Comparison of ENCODE assay signal across 10 mouse cellular contexts in the genomic region with DNA sequence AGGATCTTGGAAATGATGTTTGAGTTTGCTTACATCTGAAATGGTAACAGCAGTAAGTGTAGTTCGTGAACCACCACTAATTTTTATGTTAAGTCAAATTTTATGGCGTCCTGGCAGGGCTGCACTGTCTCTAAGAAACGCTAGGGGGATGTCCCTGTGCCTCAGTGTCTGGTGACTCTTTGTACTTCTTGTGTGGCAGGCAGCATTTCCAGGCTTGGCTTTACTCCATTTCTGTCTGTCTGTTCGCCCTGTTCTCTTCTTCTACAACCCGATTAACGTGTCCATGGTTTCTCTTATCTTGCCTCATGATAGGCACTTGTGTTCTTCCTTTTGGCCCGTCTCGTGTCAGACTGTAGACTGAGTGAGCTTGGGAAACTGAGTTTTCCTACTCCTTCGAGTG. TPM values are rescaled to one million over a fixed set of nuclear protein-coding genes. Genes with fewer than 3 reads are reported as not detected.
DNase-seq lines count a peak whose midpoint lies in the region; ATAC-seq and TF ChIP-seq lines count a peak whose summit lies in the region.
"Had no signal": no experiment of that assay in that cellular context is flagged by ENCODE, and none has a peak within 500 bp of the region (broad histone marks: within the 10 kb centered on the region; RNA-seq: fewer than 3 reads in every experiment).

No protein-coding gene starts in this region.

- H3K4me1 ChIP-seq in forebrain, embryonic 14.5 days (ENCODE audit: control insufficient read depth, insufficient read depth, low read length), result no peaks in the 10 kb centered on the region
- no peaks in the 10 kb centered on the region for H3K4me1 ChIP-seq in forebrain, embryonic 11.5 days (replicated peaks; ENCODE audit: control insufficient read depth, insufficient read depth, low read length)
- peaks cover 11% of the 10 kb centered on the region for H3K4me1 ChIP-seq in midbrain, embryonic 16.5 days (ENCODE audit: control insufficient read depth, insufficient read depth, low read length)
- peaks cover 13% of the 10 kb centered on the region for H3K4me1 ChIP-seq in midbrain, embryonic 10.5 days
- H3K4me1 ChIP-seq in heart, postnatal 0 days (ENCODE audit: control insufficient read depth, insufficient read depth), result peaks cover 31% of the 10 kb centered on the region

- H3K4me2 ChIP-seq in forebrain, embryonic 14.5 days (ENCODE audit: low read length), result no peak overlapping the region
- H3K4me2 ChIP-seq in forebrain, embryonic 11.5 days (ENCODE audit: low read depth, low read length, severe bottlenecking), result no peak overlapping the region
- H3K4me2 ChIP-seq in midbrain, embryonic 16.5 days (ENCODE audit: low read length), result 0 out of 2 replicates have a peak overlapping the region, but pooled peaks have one; percentile 14
- H3K4me2 ChIP-seq in heart, postnatal 0 days (ENCODE audit: low read depth, low read length), result peak overlapping the region; percentile 1; the same call in 1 of the 2 replicates
- H3K4me2 ChIP-seq: hindbrain, embryonic 15.5 days; neural tube, embryonic 12.5 days had no signal

- no peaks in the 10 kb centered on the region for H3K9me3 ChIP-seq in forebrain, embryonic 14.5 days (replicated peaks; ENCODE audit: control insufficient read depth, low read length)
- no peaks in the 10 kb centered on the region for H3K9me3 ChIP-seq in forebrain, embryonic 11.5 days (ENCODE audit: control insufficient read depth, low read length)
- H3K9me3 ChIP-seq in midbrain, embryonic 16.5 days (replicated peaks; ENCODE audit: control insufficient read depth, low read length, poor library complexity, severe bottlenecking), result no peaks in the 10 kb centered on the region
- no peaks in the 10 kb centered on the region for H3K9me3 ChIP-seq in midbrain, embryonic 10.5 days (replicated peaks)
- H3K9me3 ChIP-seq in heart, postnatal 0 days (replicated peaks; ENCODE audit: control insufficient read depth, low read length), result no peaks in the 10 kb centered on the region
- H3K9me3 ChIP-seq: hindbrain, embryonic 15.5 days; neural tube, embryonic 12.5 days had no signal

- 64% methylated on average over 9 of the region's 9 CpGs for WGBS in forebrain, embryonic 14.5 days
- WGBS in forebrain, embryonic 11.5 days, result 79% methylated on average over 9 of the region's 9 CpGs
- WGBS in midbrain, embryonic 16.5 days, result 67% methylated on average over 9 of the region's 9 CpGs
- 82% methylated on average over 9 of the region's 9 CpGs for WGBS in midbrain, embryonic 10.5 days
- WGBS in heart, postnatal 0 days, result 31% methylated on average over 9 of the region's 9 CpGs

- TF ChIP-seq CTCF in heart, postnatal 0 days (IDR thresholded peaks at IDR 0.05; ENCODE audit: low read depth), result peak; percentile 46

- no peak for ATAC-seq in forebrain, embryonic 14.5 days
- ATAC-seq in forebrain, embryonic 11.5 days (replicated peaks; ENCODE audit: low FRiP score), result no peak
- no peak for ATAC-seq in midbrain, embryonic 16.5 days
- ATAC-seq in heart, postnatal 0 days (ENCODE audit: insufficient read depth, low read depth), result 0 out of 2 replicates have a peak, but pooled peaks have one; percentile 49

- H3K36me3 ChIP-seq in forebrain, embryonic 14.5 days (ENCODE audit: control insufficient read depth, insufficient read depth, low read length), result peaks cover under 1% of the 10 kb centered on the region; the same call in 1 of the 2 replicates
- H3K36me3 ChIP-seq in forebrain, embryonic 11.5 days (ENCODE audit: control insufficient read depth, insufficient read depth, low read length), result no peaks in the 10 kb centered on the region; the same call in 1 of the 2 replicates
- no peaks in the 10 kb centered on the region for H3K36me3 ChIP-seq in midbrain, embryonic 16.5 days (ENCODE audit: control insufficient read depth, insufficient read depth, low read length)
- H3K36me3 ChIP-seq in midbrain, embryonic 10.5 days, result peaks cover 23% of the 10 kb centered on the region
- peaks cover 2% of the 10 kb centered on the region; the same call in 1 of the 2 replicates for H3K36me3 ChIP-seq in heart, postnatal 0 days (replicated peaks; ENCODE audit: control insufficient read depth, insufficient read depth, low read length)
- H3K36me3 ChIP-seq: hindbrain, embryonic 15.5 days had no signal

- no peak for TF ChIP-seq EP300 in heart, postnatal 0 days (IDR thresholded peaks at IDR 0.05; ENCODE audit: low read depth)

- intact Hi-C loops in gastrocnemius, postnatal 14 days (cut with DNase I; ENCODE audit: low total_unique reads), result no loop called here

- no peak overlapping the region for H3K27ac ChIP-seq in forebrain, embryonic 14.5 days (ENCODE audit: low read depth, low read length)
- no peak overlapping the region for H3K27ac ChIP-seq in forebrain, embryonic 11.5 days (ENCODE audit: low read depth, low read length)
- H3K27ac ChIP-seq in midbrain, embryonic 16.5 days (ENCODE audit: low read length), result no peak overlapping the region
- no peak overlapping the region for H3K27ac ChIP-seq in midbrain, embryonic 10.5 days (replicated peaks)
- peak overlapping the region; percentile 7; the same call in 1 of the 2 replicates for H3K27ac ChIP-seq in heart, postnatal 0 days (ENCODE audit: low read depth)
- H3K27ac ChIP-seq: hindbrain, embryonic 15.5 days; neural tube, embryonic 12.5 days had no signal

- H3K27me3 ChIP-seq in forebrain, embryonic 14.5 days (replicated peaks; ENCODE audit: control insufficient read depth, insufficient read depth, low read length), result no peaks in the 10 kb centered on the region
- H3K27me3 ChIP-seq in forebrain, embryonic 11.5 days (ENCODE audit: control insufficient read depth, insufficient read depth, low read length), result no peaks in the 10 kb centered on the region
- no peaks in the 10 kb centered on the region for H3K27me3 ChIP-seq in midbrain, embryonic 16.5 days (ENCODE audit: control insufficient read depth, insufficient read depth, low read depth, low read length)
- H3K27me3 ChIP-seq in midbrain, embryonic 10.5 days (ENCODE audit: low read depth, poor library complexity, severe bottlenecking), result no peaks in the 10 kb centered on the region
- no peaks in the 10 kb centered on the region for H3K27me3 ChIP-seq in heart, postnatal 0 days (ENCODE audit: control insufficient read depth, insufficient read depth, low read length)
- H3K27me3 ChIP-seq: hindbrain, embryonic 15.5 days; neural tube, embryonic 12.5 days had no signal

- H3K9ac ChIP-seq in forebrain, embryonic 14.5 days (ENCODE audit: low read length), result no peak overlapping the region
- no peak overlapping the region for H3K9ac ChIP-seq in forebrain, embryonic 11.5 days (ENCODE audit: low read length)
- H3K9ac ChIP-seq in midbrain, embryonic 16.5 days (ENCODE audit: low read depth, low read length), result no peak overlapping the region
- no peak overlapping the region for H3K9ac ChIP-seq in heart, postnatal 0 days (replicated peaks; ENCODE audit: low read depth, low read length)
- H3K9ac ChIP-seq: hindbrain, embryonic 15.5 days; neural tube, embryonic 12.5 days had no signal

- peak; percentile 48 for DNase-seq in forebrain, embryonic 14.5 days (ENCODE audit: low spot score)
- no peak for DNase-seq in forebrain, embryonic 11.5 days (ENCODE audit: low spot score)
- DNase-seq in midbrain, embryonic 10.5 days (ENCODE audit: low spot score), result no peak
- peak; percentile 61 for DNase-seq in heart, postnatal 0 days (ENCODE audit: low spot score)
- peak; percentile 56 for DNase-seq in thymus, postnatal 0 days (ENCODE audit: low spot score)
- no peak for DNase-seq in gastrocnemius, postnatal 14 days
- DNase-seq in cerebellum, adult 11-12 months, result no peak

- no peak overlapping the region for H3K4me3 ChIP-seq in forebrain, embryonic 14.5 days (ENCODE audit: low read depth, low read length)
- H3K4me3 ChIP-seq in forebrain, embryonic 11.5 days (ENCODE audit: low read depth, low read length), result no peak overlapping the region
- H3K4me3 ChIP-seq in midbrain, embryonic 16.5 days (ENCODE audit: low read depth, low read length), result no peak overlapping the region
- no peak overlapping the region for H3K4me3 ChIP-seq in midbrain, embryonic 10.5 days
- H3K4me3 ChIP-seq in heart, postnatal 0 days (ENCODE audit: low read depth, low read length), result no peak overlapping the region
- H3K4me3 ChIP-seq: hindbrain, embryonic 15.5 days; neural tube, embryonic 12.5 days had no signal

RNA-seq across cellular contexts. Expression of a gene that starts 11.4 kb away (rescaled TPM):
- polyA plus RNA-seq in forebrain, embryonic 14.5 days (2014; fragmentation: Nextera tagmentation; extraction: Ambion mirVana), result 24.2 and 31.1 TPM in 2 replicates
- 22.7 and 24.1 TPM in 2 replicates for polyA plus RNA-seq in forebrain, embryonic 11.5 days (2014; fragmentation: Nextera tagmentation; extraction: Ambion mirVana)
- 32.5 and 34.7 TPM in 2 replicates for polyA plus RNA-seq in midbrain, embryonic 16.5 days (2015; fragmentation: Nextera tagmentation; extraction: Ambion mirVana)
- 19.2 and 19.4 TPM in 2 replicates for polyA plus RNA-seq in midbrain, embryonic 10.5 days (2016; fragmentation: Nextera tagmentation; extraction: Ambion mirVana)
- 49.1 and 76.1 TPM in 2 replicates for total RNA-seq in heart, postnatal 0 days (2014; rRNA removed; ENCODE audit: low replicate concordance)
- 7.3 and 9.4 TPM in 2 replicates for polyA plus RNA-seq in heart, postnatal 0 days (2015; fragmentation: Nextera tagmentation; extraction: Ambion mirVana)
- 12.7 and 13.3 TPM in 2 replicates for polyA plus RNA-seq in thymus, postnatal 0 days (2015; fragmentation: Nextera tagmentation; extraction: Ambion mirVana)
- 10 to 100 TPM in 1 of 2 experiments, 1 to 10 TPM in 1; 9.0 to 11.2 TPM for total RNA-seq in gastrocnemius, postnatal 14 days (2021)

RNA-seq across cellular contexts. Expression of a gene that starts 37.4 kb away (rescaled TPM):
- 3.9 and 5.7 TPM in 2 replicates for polyA plus RNA-seq in forebrain, embryonic 14.5 days (2014; fragmentation: Nextera tagmentation; extraction: Ambion mirVana)
- 0.99 and 1.1 TPM in 2 replicates for polyA plus RNA-seq in forebrain, embryonic 11.5 days (2014; fragmentation: Nextera tagmentation; extraction: Ambion mirVana)
- polyA plus RNA-seq in midbrain, embryonic 16.5 days (2015; fragmentation: Nextera tagmentation; extraction: Ambion mirVana), result 9.5 and 10.2 TPM in 2 replicates
- 0.60 and 0.64 TPM in 2 replicates for polyA plus RNA-seq in midbrain, embryonic 10.5 days (2016; fragmentation: Nextera tagmentation; extraction: Ambion mirVana)
- total RNA-seq in heart, postnatal 0 days (2014; rRNA removed; ENCODE audit: low replicate concordance), result 0.19 and 0.89 TPM in 2 replicates
- 0.04 and 0.16 TPM in 2 replicates for polyA plus RNA-seq in heart, postnatal 0 days (2015; fragmentation: Nextera tagmentation; extraction: Ambion mirVana)
- 10.5 and 10.8 TPM in 2 replicates for polyA plus RNA-seq in thymus, postnatal 0 days (2015; fragmentation: Nextera tagmentation; extraction: Ambion mirVana)
- under 1 TPM in 1 of 2 experiments, not detected in 1; 0.29 TPM for total RNA-seq in gastrocnemius, postnatal 14 days (2021)

RNA-seq across cellular contexts. Expression of a gene that starts 38.2 kb away (rescaled TPM):
- polyA plus RNA-seq in forebrain, embryonic 14.5 days (2014; fragmentation: Nextera tagmentation; extraction: Ambion mirVana), result not detected in 2 replicates
- polyA plus RNA-seq in forebrain, embryonic 11.5 days (2014; fragmentation: Nextera tagmentation; extraction: Ambion mirVana), result not detected in 2 replicates
- polyA plus RNA-seq in midbrain, embryonic 16.5 days (2015; fragmentation: Nextera tagmentation; extraction: Ambion mirVana), result not detected in 2 replicates
- polyA plus RNA-seq in midbrain, embryonic 10.5 days (2016; fragmentation: Nextera tagmentation; extraction: Ambion mirVana), result 0.05 TPM in 1 of 2 replicates, not detected in the other
- total RNA-seq in heart, postnatal 0 days (2014; rRNA removed; ENCODE audit: low replicate concordance), result 0.08 and 0.43 TPM in 2 replicates
- polyA plus RNA-seq in heart, postnatal 0 days (2015; fragmentation: Nextera tagmentation; extraction: Ambion mirVana), result 0.23 and 0.60 TPM in 2 replicates
- 0.10 and 0.29 TPM in 2 replicates for polyA plus RNA-seq in thymus, postnatal 0 days (2015; fragmentation: Nextera tagmentation; extraction: Ambion mirVana)
- total RNA-seq in gastrocnemius, postnatal 14 days (2021), result not detected
- polyA plus RNA-seq: hindbrain, embryonic 15.5 days; neural tube, embryonic 12.5 days had no signal

Comparison
In these comparisons a context has a peak if more than half of its experiments do, and no peak if none do; other contexts are left out.
1. DNase-seq: peak in forebrain, embryonic 14.5 days (single experiment), heart, postnatal 0 days (single experiment) and thymus, postnatal 0 days (single experiment); none in forebrain, embryonic 11.5 days (single experiment), midbrain, embryonic 10.5 days (single experiment), gastrocnemius, postnatal 14 days (single experiment) and cerebellum, adult 11-12 months (single experiment).
2. H3K4me2 ChIP-seq: peak in midbrain, embryonic 16.5 days (single experiment) and heart, postnatal 0 days (single experiment); none in forebrain, embryonic 14.5 days (single experiment) and forebrain, embryonic 11.5 days (single experiment).